Mouse (Mus musculus) midbrain, embryonic 12.5 days (tissue): ENCODE results near the gene Uba7. TPM values are rescaled to one million over a fixed set of nuclear protein-coding genes. Genes with fewer than 3 reads are reported as not detected.

Experiments used
- ATAC-seq: fragments of 200-750 bp; cut with Nextera tagmentation; 2 replicates; pipeline ENCODE4 v1.8.0; 2017; ENCODE audit warnings: low read depth, moderate TSS enrichment, moderate library complexity; ENCODE audit not compliant: low FRiP score
- H3K27ac ChIP-seq: fragments of 300-500 bp; sonication (generic); replicated peaks from 2 replicates; pipeline ENCODE4 v1.5.1; 2016; ENCODE audit warnings: mild to moderate bottlenecking
- H3K27me3 ChIP-seq: fragments of 300-500 bp; sonication (generic); 2 replicates; pipeline ENCODE4 v1.6.1; 2016; ENCODE audit warnings: mild to moderate bottlenecking
- H3K36me3 ChIP-seq: fragments of 300-500 bp; sonication (generic); 2 replicates; pipeline ENCODE4 v1.6.1; 2016
- H3K4me1 ChIP-seq: fragments of 300-500 bp; sonication (generic); 2 replicates; pipeline ENCODE4 v1.6.1; 2016
- H3K4me2 ChIP-seq: fragments of 300-500 bp; sonication (generic); replicated peaks from 2 replicates; pipeline ENCODE4 v1.6.1; 2016; ENCODE audit warnings: mild to moderate bottlenecking, moderate library complexity
- H3K4me3 ChIP-seq: fragments of 300-500 bp; sonication (generic); 2 replicates; pipeline ENCODE4 v1.5.1; 2016; ENCODE audit warnings: mild to moderate bottlenecking
- H3K9ac ChIP-seq: fragments of 300-500 bp; sonication (generic); replicated peaks from 2 replicates; pipeline ENCODE4 v1.6.1; 2016; ENCODE audit warnings: mild to moderate bottlenecking, moderate library complexity
- H3K9me3 ChIP-seq: fragments of 300-500 bp; sonication (generic); 2 replicates; pipeline ENCODE4 v1.6.1; 2016; ENCODE audit warnings: mild to moderate bottlenecking
- WGBS: fragments of 180-500 bp; shearing (Covaris S2); methylation state at CpG from one replicate; pipeline ENCODE4 v1.1.7; 2016; 5-methylcytosine and 5-hydroxymethylcytosine counted together
- polyA plus RNA-seq: library from polyadenylated mRNA; unstranded; fragments of >200 nt; fragmentation: Nextera tagmentation; extraction: Ambion mirVana; gene quantifications from 2 replicates; pipeline ENCODE4 v1.2.1, GENCODE M21; 2016

Uba7 gene
- polyA plus RNA-seq, 1 experiment from 2014 or later: 8.1 TPM

- 81% methylated on average over 13 of the region's 13 CpGs for WGBS
- Histone ChIP-seq H3K4me3 (no peak overlapping the region), H3K27me3 (no peaks in the 10 kb centered on the region), H3K4me2 (no peak overlapping the region), H3K36me3 (peaks cover 6% of the 10 kb centered on the region; the same call in 1 of the 2 replicates), H3K9me3 (no peaks in the 10 kb centered on the region), H3K9ac (no peak overlapping the region), H3K4me1 (peaks cover 15% of the 10 kb centered on the region), H3K27ac (no peak overlapping the region)
- ATAC-seq: no peak
Measured at GRCm38 (mm10) chr9:107949184-107949921, 26.0 kb upstream of the Uba7 start.

- Histone ChIP-seq H3K9me3 (no peaks in the 10 kb centered on the region), H3K4me1 (peaks cover 15% of the 10 kb centered on the region), H3K36me3 (peaks cover 6% of the 10 kb centered on the region; the same call in 1 of the 2 replicates), H3K9ac (peak within 1 kb of the TSS; percentile 64), H3K4me2 (peak within 1 kb of the TSS; percentile 88), H3K27me3 (no peaks in the 10 kb centered on the region), H3K27ac (peak within 1 kb of the TSS; percentile 86), H3K4me3 (peak within 1 kb of the TSS; percentile 70)
- WGBS: 92% methylated on average over 10 of the region's 10 CpGs
- ATAC-seq: no peak
Measured at GRCm38 (mm10) chr9:107949922-107950235, 25.4 kb upstream of the Uba7 start, which contains the start of gene Traip. Gene Traip (plus strand): TSS chr9:107950136.

- H3K36me3 ChIP-seq: peaks cover 6% of the 10 kb centered on the region; the same call in 1 of the 2 replicates
- H3K27ac ChIP-seq: peak overlapping the region; percentile 86
- H3K4me1 ChIP-seq: peaks cover 15% of the 10 kb centered on the region
- H3K4me3 ChIP-seq: peak overlapping the region; percentile 70
- peak; percentile 95 for ATAC-seq
- H3K27me3 ChIP-seq: no peaks in the 10 kb centered on the region
- peak overlapping the region; percentile 64 for H3K9ac ChIP-seq
- peak overlapping the region; percentile 88 for H3K4me2 ChIP-seq
- no peaks in the 10 kb centered on the region for H3K9me3 ChIP-seq
- WGBS: 16% methylated on average over 45 of the region's 45 CpGs
Measured at GRCm38 (mm10) chr9:107950460-107951355, 24.6 kb upstream of the Uba7 start.

- no peak overlapping the region for H3K4me2 ChIP-seq
- 82% methylated on average over 6 of the region's 6 CpGs for WGBS
- no peak overlapping the region for H3K27ac ChIP-seq
- no peaks in the 10 kb centered on the region for H3K9me3 ChIP-seq
- H3K4me1 ChIP-seq: peaks cover 11% of the 10 kb centered on the region
- ATAC-seq: no peak
- H3K9ac ChIP-seq: no peak overlapping the region
- no peaks in the 10 kb centered on the region for H3K27me3 ChIP-seq
- H3K4me3 ChIP-seq: no peak overlapping the region
- H3K36me3 ChIP-seq: peaks cover 35% of the 10 kb centered on the region
Measured at GRCm38 (mm10) chr9:107955613-107956289, 19.6 kb upstream of the Uba7 start.

GRCm38 (mm10) chr9:107957141-107957540, 18.2 kb upstream of the Uba7 start:
- Histone ChIP-seq H3K4me1 (peaks cover 10% of the 10 kb centered on the region), H3K4me3 (no peak overlapping the region), H3K27ac (no peak overlapping the region), H3K36me3 (peaks cover 44% of the 10 kb centered on the region), H3K27me3 (no peaks in the 10 kb centered on the region), H3K9ac (no peak overlapping the region), H3K4me2 (no peak overlapping the region), H3K9me3 (no peaks in the 10 kb centered on the region)
- WGBS: 22% methylated on average over 6 of the region's 6 CpGs
- ATAC-seq: no peak

- H3K9me3 ChIP-seq: no peaks in the 10 kb centered on the region
- H3K9ac ChIP-seq: no peak overlapping the region
- peaks cover 47% of the 10 kb centered on the region for H3K36me3 ChIP-seq
- H3K27ac ChIP-seq: no peak overlapping the region; the same call in 1 of the 2 replicates
- WGBS: 70% methylated on average over 6 of the region's 6 CpGs
- no peak overlapping the region for H3K4me2 ChIP-seq
- H3K4me1 ChIP-seq: peaks cover 10% of the 10 kb centered on the region
- no peak for ATAC-seq
- no peaks in the 10 kb centered on the region for H3K27me3 ChIP-seq
- H3K4me3 ChIP-seq: no peak overlapping the region
Measured at GRCm38 (mm10) chr9:107959896-107960295, 15.4 kb upstream of the Uba7 start.

GRCm38 (mm10) chr9:107960928-107961327, 14.4 kb upstream of the Uba7 start:
- H3K27ac ChIP-seq: peak overlapping the region; percentile 65
- H3K4me1 ChIP-seq: peaks cover 10% of the 10 kb centered on the region
- ATAC-seq: no peak
- no peak overlapping the region for H3K9ac ChIP-seq
- no peak overlapping the region for H3K4me2 ChIP-seq
- 80% methylated on average over 4 of the region's 4 CpGs for WGBS
- H3K27me3 ChIP-seq: no peaks in the 10 kb centered on the region
- H3K36me3 ChIP-seq: peaks cover 53% of the 10 kb centered on the region
- H3K4me3 ChIP-seq: no peak overlapping the region
- no peaks in the 10 kb centered on the region for H3K9me3 ChIP-seq

- no peaks in the 10 kb centered on the region for H3K9me3 ChIP-seq
- H3K36me3 ChIP-seq: peaks cover 55% of the 10 kb centered on the region
- H3K9ac ChIP-seq: no peak overlapping the region; the same call in 1 of the 2 replicates
- no peak overlapping the region for H3K4me3 ChIP-seq
- peak overlapping the region; percentile 65 for H3K27ac ChIP-seq
- WGBS: 72% methylated on average over 10 of the region's 10 CpGs
- H3K4me2 ChIP-seq: no peak overlapping the region
- H3K27me3 ChIP-seq: no peaks in the 10 kb centered on the region
- peaks cover 10% of the 10 kb centered on the region for H3K4me1 ChIP-seq
- no peak for ATAC-seq
Measured at GRCm38 (mm10) chr9:107961351-107961762, 13.9 kb upstream of the Uba7 start.

GRCm38 (mm10) chr9:107961881-107962280, 13.4 kb upstream of the Uba7 start:
- no peak overlapping the region for H3K4me3 ChIP-seq
- no peaks in the 10 kb centered on the region for H3K9me3 ChIP-seq
- no peak overlapping the region; the same call in 1 of the 2 replicates for H3K9ac ChIP-seq
- peak; percentile 54; the same call in 1 of the 2 replicates for ATAC-seq
- H3K36me3 ChIP-seq: peaks cover 54% of the 10 kb centered on the region
- H3K27ac ChIP-seq: peak overlapping the region; percentile 65
- 52% methylated on average over 5 of the region's 5 CpGs for WGBS
- H3K27me3 ChIP-seq: no peaks in the 10 kb centered on the region
- H3K4me1 ChIP-seq: peaks cover 10% of the 10 kb centered on the region
- no peak overlapping the region for H3K4me2 ChIP-seq

GRCm38 (mm10) chr9:107962916-107963315, 12.4 kb upstream of the Uba7 start:
- H3K4me3 ChIP-seq: no peak overlapping the region
- H3K27me3 ChIP-seq: no peaks in the 10 kb centered on the region
- WGBS: 94% methylated on average over 9 of the region's 9 CpGs
- H3K4me1 ChIP-seq: peaks cover 10% of the 10 kb centered on the region
- H3K4me2 ChIP-seq: no peak overlapping the region
- no peaks in the 10 kb centered on the region for H3K9me3 ChIP-seq
- H3K9ac ChIP-seq: no peak overlapping the region
- peaks cover 48% of the 10 kb centered on the region for H3K36me3 ChIP-seq
- no peak for ATAC-seq
- no peak overlapping the region for H3K27ac ChIP-seq

GRCm38 (mm10) chr9:107963700-107964099, 11.6 kb upstream of the Uba7 start:
- Histone ChIP-seq H3K27me3 (no peaks in the 10 kb centered on the region), H3K4me3 (no peak overlapping the region), H3K9ac (no peak overlapping the region), H3K27ac (no peak overlapping the region), H3K4me1 (peaks cover 10% of the 10 kb centered on the region), H3K36me3 (peaks cover 46% of the 10 kb centered on the region), H3K9me3 (no peaks in the 10 kb centered on the region), H3K4me2 (no peak overlapping the region)
- no peak for ATAC-seq
- 28% methylated on average over 5 of the region's 5 CpGs for WGBS
